Comparison of ENCODE assay signal across 1 mouse cellular context in the genomic region with DNA sequence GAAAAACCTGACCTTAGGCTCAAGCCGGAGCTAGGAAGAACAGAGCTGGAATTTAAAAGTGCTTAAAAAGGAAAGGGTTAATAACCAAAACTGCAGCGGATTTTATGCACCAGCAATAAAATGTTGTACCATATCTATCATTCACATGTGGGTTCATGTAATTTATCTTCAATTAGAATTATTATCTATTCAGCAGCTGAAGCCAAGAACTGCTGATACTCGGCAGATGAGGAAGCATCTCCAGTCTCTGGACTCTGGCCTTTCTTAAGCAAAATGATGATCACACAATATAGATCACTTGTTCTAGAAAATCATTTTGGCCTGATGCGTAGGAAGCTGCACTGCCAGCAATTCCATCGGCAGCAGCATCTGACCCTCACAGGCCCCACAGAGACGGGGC.
TF ChIP-seq lines count a peak whose summit lies in the region.

No protein-coding gene starts in this region.

TF ChIP-seq in MEL, 35 proteins besides CTCF, POLR2A, EP300 and RAD21 (continued from another document):
- TF ChIP-seq MAX (IDR thresholded peaks at IDR 0.05; ENCODE audit: low read length) (no peak), USF2 (IDR thresholded peaks at IDR 0.05; ENCODE audit: borderline replicate concordance in 1 of 2, insufficient read depth in 1 of 2, low read depth in 1 of 2, low read length in 2 of 2) (no peak), ELF1 (IDR thresholded peaks at IDR 0.05; ENCODE audit: low read depth, low read length) (no peak), NELFE (IDR thresholded peaks at IDR 0.05; ENCODE audit: low read depth, low read length) (no peak), MXI1 (IDR thresholded peaks at IDR 0.05; ENCODE audit: low read depth, low read length) (no peak)
